Mouse (Mus musculus): Measurements from ENCODE around the gene Tsr3.
"Not testable (repeated sequence)": the region's sequence is repeated elsewhere in the genome, so short reads cannot be mapped to it uniquely, and the experiment has no call there.

Tsr3 gene

GRCm38 (mm10) chr17:25239695-25240636 lies at the start of gene Tsr3, which contains the start of gene Gnptg:
Gene Tsr3, plus strand, starts transcription at chr17:25240170.
Gene Gnptg, minus strand, starts transcription at chr17:25240124.
- DNase-seq (ENCODE audit: low read depth, low spot score): peak; percentile 84

GRCm38 (mm10) chr17:25202401-25202800 lies 37.6 kb upstream of the Tsr3 start:
- DNase-seq (ENCODE audit: low read depth, low spot score): no peak

- no peak for DNase-seq (ENCODE audit: low read depth, low spot score)
These were observed 30.0 kb upstream of the Tsr3 start for GRCm38 (mm10) chr17:25210006-25210405.

- DNase-seq (ENCODE audit: low read depth, low spot score): no peak
These were observed 29.1 kb upstream of the Tsr3 start for GRCm38 (mm10) chr17:25210680-25211466.

- DNase-seq (ENCODE audit: low read depth, low spot score): no peak
These were observed 28.3 kb upstream of the Tsr3 start for GRCm38 (mm10) chr17:25211705-25212104.

GRCm38 (mm10) chr17:25215431-25215830 lies 24.5 kb upstream of the Tsr3 start:
- DNase-seq (ENCODE audit: low read depth, low spot score): no peak

- DNase-seq (ENCODE audit: low read depth, low spot score): no peak
These were observed 21.0 kb upstream of the Tsr3 start for GRCm38 (mm10) chr17:25218967-25219366.

- no peak for DNase-seq (ENCODE audit: low read depth, low spot score)
These were observed 20.3 kb upstream of the Tsr3 start for GRCm38 (mm10) chr17:25219492-25220295.

GRCm38 (mm10) chr17:25220746-25221145 lies 19.2 kb upstream of the Tsr3 start:
- DNase-seq (ENCODE audit: low read depth, low spot score): no peak

GRCm38 (mm10) chr17:25221821-25222503 lies 18.0 kb upstream of the Tsr3 start:
- no peak for DNase-seq (ENCODE audit: low read depth, low spot score)

GRCm38 (mm10) chr17:25222504-25222940 lies 17.4 kb upstream of the Tsr3 start:
- not testable (repeated sequence) for DNase-seq (ENCODE audit: low read depth, low spot score)

GRCm38 (mm10) chr17:25222951-25223601 lies 16.9 kb upstream of the Tsr3 start:
- no peak for DNase-seq (ENCODE audit: low read depth, low spot score)

GRCm38 (mm10) chr17:25224586-25225222 lies 15.3 kb upstream of the Tsr3 start:
- DNase-seq (ENCODE audit: low read depth, low spot score): no peak

GRCm38 (mm10) chr17:25225659-25226058 lies 14.3 kb upstream of the Tsr3 start:
- DNase-seq (ENCODE audit: low read depth, low spot score): no peak

GRCm38 (mm10) chr17:25227991-25228390 lies 12.0 kb upstream of the Tsr3 start:
- no peak for DNase-seq (ENCODE audit: low read depth, low spot score)

- DNase-seq (ENCODE audit: low read depth, low spot score): not testable (repeated sequence)
These were observed 9.8 kb upstream of the Tsr3 start for GRCm38 (mm10) chr17:25230014-25230655.

GRCm38 (mm10) chr17:25230700-25231099 lies 9.3 kb upstream of the Tsr3 start:
- DNase-seq (ENCODE audit: low read depth, low spot score): no peak

- DNase-seq (ENCODE audit: low read depth, low spot score): not testable (repeated sequence)
These were observed 8.3 kb upstream of the Tsr3 start for GRCm38 (mm10) chr17:25231621-25232020.

GRCm38 (mm10) chr17:25235635-25236034 lies 4.3 kb upstream of the Tsr3 start:
- DNase-seq (ENCODE audit: low read depth, low spot score): no peak

All from retina, postnatal 7 days (tissue).